Mouse (Mus musculus) erythroblast, embryonic 14.5 days (primary cell): Measurements from ENCODE around the gene Sart3. TPM values are rescaled to one million over a fixed set of nuclear protein-coding genes. Genes with fewer than 3 reads are reported as not detected.

ENCODE experiments used
- H3K27me3 ChIP-seq: 2 replicates; pipeline ENCODE4 v1.6.1; 2012; ENCODE audit warnings: inconsistent platforms; ENCODE audit not compliant: control insufficient read depth
- H3K36me3 ChIP-seq: 2 replicates; pipeline ENCODE4 v1.6.1; 2012; ENCODE audit warnings: mild to moderate bottlenecking, inconsistent platforms; ENCODE audit not compliant: control insufficient read depth
- H3K4me1 ChIP-seq: 2 replicates; pipeline ENCODE4 v1.6.1; 2012; ENCODE audit warnings: inconsistent platforms; ENCODE audit not compliant: control insufficient read depth
- H3K4me3 ChIP-seq: replicated peaks from 2 replicates; pipeline ENCODE3; 2012; ENCODE audit warnings: moderate library complexity, mild to moderate bottlenecking, inconsistent platforms
- H3K9me3 ChIP-seq: 2 replicates; pipeline ENCODE4 v1.6.1; 2012; ENCODE audit warnings: low read length, inconsistent platforms, mixed read lengths; ENCODE audit not compliant: control insufficient read depth
- GATA1 ChIP-seq: IDR thresholded peaks from 2 replicates; pipeline ENCODE4 v1.6.1; 2012; ENCODE audit warnings: low read length, inconsistent platforms, mixed read lengths
- TAL1 ChIP-seq: IDR thresholded peaks from 3 replicates; pipeline ENCODE4 v1.6.1; 2012; ENCODE audit warnings: low read length, inconsistent platforms, mixed read lengths
- polyA plus RNA-seq: library from polyadenylated mRNA; stranded (reverse); fragments of >175 nt; gene quantifications from 2 replicates; pipeline ENCODE4 v1.2.3, GENCODE M21; 2012

Gene Sart3
- polyA plus RNA-seq, 1 experiment, result 2.2 TPM

- Histone ChIP-seq H3K36me3 (no peaks in the 10 kb centered on the region), H3K27me3 (no peaks in the 10 kb centered on the region), H3K4me1 (no peaks in the 10 kb centered on the region), H3K4me3 (no peak within 1 kb of the TSS), H3K9me3 (peaks cover 6% of the 10 kb centered on the region; the same call in 1 of the 2 replicates)
- no peak for TF ChIP-seq TAL1
- no peak for TF ChIP-seq GATA1
Observed at GRCm38 (mm10) chr5:113724446-113724845, 47.9 kb downstream of the Sart3 start, which contains the start of gene 1700069L16Rik. Gene 1700069L16Rik, minus strand, starts transcription at chr5:113724772.

- no peaks in the 10 kb centered on the region for H3K4me1 ChIP-seq
- no peaks in the 10 kb centered on the region for H3K36me3 ChIP-seq
- peaks cover 6% of the 10 kb centered on the region; the same call in 1 of the 2 replicates for H3K9me3 ChIP-seq
- no peak overlapping the region for H3K4me3 ChIP-seq
- no peaks in the 10 kb centered on the region for H3K27me3 ChIP-seq
- TF ChIP-seq GATA1 (no peak), TAL1 (no peak)
Observed at GRCm38 (mm10) chr5:113723567-113724237, 48.6 kb downstream of the Sart3 start.

- Histone ChIP-seq H3K4me3 (no peak overlapping the region), H3K27me3 (no peaks in the 10 kb centered on the region)
- TF ChIP-seq GATA1 (no peak), TAL1 (no peak)
Observed at GRCm38 (mm10) chr5:113722224-113723013, 49.9 kb downstream of the Sart3 start.

GRCm38 (mm10) chr5:113719221-113719661, 53.1 kb downstream of the Sart3 start:
- H3K9me3 ChIP-seq, result peaks cover 6% of the 10 kb centered on the region; the same call in 1 of the 2 replicates
- H3K27me3 ChIP-seq, result no peaks in the 10 kb centered on the region
- TF ChIP-seq GATA1 (no peak), TAL1 (no peak)
- no peaks in the 10 kb centered on the region for H3K36me3 ChIP-seq
- H3K4me3 ChIP-seq, result no peak overlapping the region
- H3K4me1 ChIP-seq, result no peaks in the 10 kb centered on the region

More at GRCm38 (mm10) chr5:113722224-113723013, 49.9 kb downstream of the Sart3 start:
- no peaks in the 10 kb centered on the region for H3K4me1 ChIP-seq
- H3K9me3 ChIP-seq, result peaks cover 6% of the 10 kb centered on the region; the same call in 1 of the 2 replicates
- H3K36me3 ChIP-seq, result no peaks in the 10 kb centered on the region

- H3K4me3 ChIP-seq, result no peak overlapping the region
- no peaks in the 10 kb centered on the region for H3K27me3 ChIP-seq
- H3K4me1 ChIP-seq, result peaks cover 5% of the 10 kb centered on the region
- peaks cover 10% of the 10 kb centered on the region for H3K9me3 ChIP-seq
- TF ChIP-seq TAL1, result no peak
- H3K36me3 ChIP-seq, result no peaks in the 10 kb centered on the region
Observed at GRCm38 (mm10) chr5:113716581-113717388, 55.5 kb downstream of the Sart3 start.

- no peak overlapping the region for H3K4me3 ChIP-seq
- H3K4me1 ChIP-seq, result peaks cover 5% of the 10 kb centered on the region
- peaks cover 8% of the 10 kb centered on the region for H3K9me3 ChIP-seq
- no peak for TF ChIP-seq GATA1
- TF ChIP-seq TAL1, result no peak
- no peaks in the 10 kb centered on the region for H3K36me3 ChIP-seq
- no peaks in the 10 kb centered on the region for H3K27me3 ChIP-seq
Observed at GRCm38 (mm10) chr5:113712861-113713260, 59.4 kb downstream of the Sart3 start.

- no peaks in the 10 kb centered on the region for H3K4me1 ChIP-seq
- TF ChIP-seq TAL1, result no peak
- no peak for TF ChIP-seq GATA1
- H3K27me3 ChIP-seq, result peaks cover 3% of the 10 kb centered on the region
Observed at GRCm38 (mm10) chr5:113703803-113704585, 68.3 kb downstream of the Sart3 start.

GRCm38 (mm10) chr5:113700388-113701023, 71.8 kb downstream of the Sart3 start:
- no peak for TF ChIP-seq GATA1
- TF ChIP-seq TAL1, result no peak
- Histone ChIP-seq H3K4me3 (no peak overlapping the region), H3K27me3 (no peaks in the 10 kb centered on the region), H3K4me1 (no peaks in the 10 kb centered on the region), H3K36me3 (no peaks in the 10 kb centered on the region), H3K9me3 (no peaks in the 10 kb centered on the region)

More at GRCm38 (mm10) chr5:113703803-113704585, 68.3 kb downstream of the Sart3 start:
- Histone ChIP-seq H3K4me3 (no peak overlapping the region), H3K36me3 (no peaks in the 10 kb centered on the region), H3K9me3 (no peaks in the 10 kb centered on the region)
